Mouse (Mus musculus): ENCODE measurements around the gene Phlpp2.
"Not testable (repeated sequence)": the region's sequence is repeated elsewhere in the genome, so short reads cannot be mapped to it uniquely, and the experiment has no call there.

Gene Phlpp2

GRCm38 (mm10) chr8:109868003-109868679 lies at the start of gene Phlpp2:
Gene Phlpp2 (plus strand): TSS chr8:109868542.
- in situ Hi-C loops (cut with MboI, MseI) = no loop called here

GRCm38 (mm10) chr8:109823561-109823960 lies 44.8 kb upstream of the Phlpp2 start:
- in situ Hi-C loops (cut with MboI, MseI) = no loop called here

GRCm38 (mm10) chr8:109839822-109840221 lies 28.5 kb upstream of the Phlpp2 start:
- in situ Hi-C loops (cut with MboI, MseI) = no loop called here

GRCm38 (mm10) chr8:109842468-109842867 lies 25.9 kb upstream of the Phlpp2 start:
- in situ Hi-C loops (cut with MboI, MseI) = no loop called here

- in situ Hi-C loops (cut with MboI, MseI) = no loop called here
Measured at GRCm38 (mm10) chr8:109847866-109848265, 20.5 kb upstream of the Phlpp2 start.

GRCm38 (mm10) chr8:109848981-109849380 lies 19.4 kb upstream of the Phlpp2 start:
- in situ Hi-C loops (cut with MboI, MseI) = no loop called here

DNA sequence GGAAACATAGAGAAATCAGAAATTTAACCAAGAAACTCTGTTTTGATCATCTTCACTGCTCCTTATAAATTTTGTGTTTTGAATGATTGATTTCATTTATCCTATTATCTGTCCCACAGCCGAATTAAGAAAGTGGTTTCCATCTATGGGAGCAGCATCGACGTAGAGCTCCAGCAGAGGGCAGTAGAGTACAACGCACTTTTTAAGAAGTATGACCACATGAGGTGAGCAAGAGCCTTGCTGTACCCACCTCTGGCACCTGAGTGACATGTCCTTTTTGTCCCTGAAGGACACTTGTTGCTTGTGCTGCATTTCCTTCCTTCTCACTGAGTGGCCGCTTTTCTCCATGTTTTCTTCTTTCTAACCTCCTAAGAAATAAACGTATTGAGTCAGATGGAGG lies 14.9 kb upstream of the Phlpp2 start:
- in situ Hi-C loops (cut with MboI, MseI) = no loop called here

GRCm38 (mm10) chr8:109854522-109854921 lies 13.8 kb upstream of the Phlpp2 start:
- in situ Hi-C loops (cut with MboI, MseI) = no loop called here

GRCm38 (mm10) chr8:109855451-109855850 lies 12.9 kb upstream of the Phlpp2 start:
- in situ Hi-C loops (cut with MboI, MseI) = no loop called here

- in situ Hi-C loops (cut with MboI, MseI) = no loop called here
Measured at GRCm38 (mm10) chr8:109863398-109863797, 4.9 kb upstream of the Phlpp2 start.

GRCm38 (mm10) chr8:109864798-109865197 lies 3.5 kb upstream of the Phlpp2 start:
- in situ Hi-C loops (cut with MboI, MseI) = no loop called here

DNA sequence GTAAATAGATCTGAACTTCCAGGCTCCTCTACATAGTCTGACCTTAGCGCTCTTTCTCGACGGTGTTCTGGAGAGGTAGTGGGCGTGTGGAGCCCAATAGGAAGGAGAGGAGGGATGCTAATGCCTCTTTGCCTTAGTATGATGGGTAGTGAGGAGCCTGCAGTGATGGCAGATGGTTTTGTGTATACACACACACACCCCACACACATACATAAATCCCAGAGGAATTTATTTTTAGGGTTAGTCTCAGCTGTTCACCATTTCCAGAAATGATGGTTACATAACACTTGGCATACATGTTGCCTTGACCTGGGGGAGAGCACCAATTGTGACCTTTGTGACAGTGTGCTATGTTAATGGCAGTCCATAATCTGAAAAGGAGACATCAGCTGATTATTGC lies 2.8 kb upstream of the Phlpp2 start:
- in situ Hi-C loops (cut with MboI, MseI) = no loop called here

DNA sequence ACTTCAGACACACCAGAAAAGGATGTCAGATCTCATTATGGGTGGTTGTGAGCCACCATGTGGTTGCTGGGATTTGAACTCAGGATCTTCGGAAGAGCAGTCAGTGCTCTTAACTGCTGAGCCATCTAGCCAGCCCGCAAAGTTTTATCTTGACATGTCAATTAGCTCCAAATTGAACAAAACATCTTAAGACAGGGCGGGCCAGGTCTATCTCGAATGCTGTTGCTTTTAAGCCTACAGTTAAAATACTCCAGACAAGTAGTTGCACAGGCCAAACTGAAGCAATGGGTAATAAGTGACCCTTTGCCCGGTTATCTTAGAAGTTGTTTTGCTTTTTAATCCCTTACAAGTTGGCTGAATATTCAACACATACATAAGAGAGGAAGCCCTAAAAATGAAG lies 1.7 kb upstream of the Phlpp2 start:
- in situ Hi-C loops (cut with MboI, MseI) = no loop called here

GRCm38 (mm10) chr8:109868680-109869361 lies 479 bp downstream of the Phlpp2 start:
- in situ Hi-C loops (cut with MboI, MseI) = no loop called here

DNA sequence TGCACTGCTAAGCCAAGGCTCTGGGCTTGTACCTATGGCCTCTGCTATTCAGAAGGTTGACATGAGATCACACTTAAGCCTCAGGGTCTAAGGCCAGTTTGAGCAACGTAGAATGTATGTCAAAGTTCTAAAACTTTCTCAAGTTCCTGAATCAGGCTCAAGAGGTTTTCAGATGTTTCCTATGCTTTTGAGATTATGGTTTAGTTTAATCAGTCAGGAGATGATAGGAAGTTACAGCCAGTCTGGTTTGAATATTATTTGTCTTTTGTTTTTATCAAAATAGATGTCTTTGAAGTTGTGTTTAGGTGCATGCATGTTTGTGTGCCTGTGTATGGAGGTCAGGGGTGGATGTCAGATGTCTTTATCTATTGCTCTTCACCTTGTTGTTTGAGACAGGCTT lies 2.7 kb downstream of the Phlpp2 start:
- in situ Hi-C loops (cut with MboI, MseI) = no loop called here

- in situ Hi-C loops (cut with MboI, MseI) = not testable (repeated sequence)
Measured at GRCm38 (mm10) chr8:109873800-109874199, 5.5 kb downstream of the Phlpp2 start.

DNA sequence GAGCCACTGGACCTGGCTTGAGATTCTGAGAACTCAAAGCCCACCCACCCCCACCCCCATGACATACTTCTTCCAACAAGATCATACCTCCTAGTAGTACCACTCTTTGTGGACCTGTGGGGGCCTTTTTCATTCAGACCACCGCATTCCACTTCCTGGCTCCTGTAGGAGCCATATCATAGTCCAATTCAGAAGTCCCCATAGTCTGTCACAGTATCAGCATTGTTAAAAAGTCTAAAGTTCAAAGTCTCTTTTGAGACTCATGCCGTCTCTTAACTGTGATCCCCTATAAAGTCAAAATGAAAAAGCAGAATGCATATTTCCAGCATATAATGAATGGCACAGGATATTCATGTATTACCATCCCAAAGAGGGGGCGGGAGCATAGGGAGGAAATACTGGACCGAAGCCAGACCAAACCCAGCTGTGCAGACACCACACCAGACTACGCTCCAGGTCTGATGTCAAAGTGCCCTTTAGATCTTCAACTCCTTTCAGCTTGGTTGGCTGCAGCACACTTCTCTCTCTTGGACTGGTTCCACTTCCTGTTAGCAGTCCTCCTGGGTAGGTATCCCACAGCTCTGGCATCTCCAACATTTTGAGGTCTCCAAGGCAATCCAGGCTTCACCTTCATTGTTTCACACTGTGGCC lies 11.8 kb downstream of the Phlpp2 start:
- in situ Hi-C loops (cut with MboI, MseI) = no loop called here

DNA sequence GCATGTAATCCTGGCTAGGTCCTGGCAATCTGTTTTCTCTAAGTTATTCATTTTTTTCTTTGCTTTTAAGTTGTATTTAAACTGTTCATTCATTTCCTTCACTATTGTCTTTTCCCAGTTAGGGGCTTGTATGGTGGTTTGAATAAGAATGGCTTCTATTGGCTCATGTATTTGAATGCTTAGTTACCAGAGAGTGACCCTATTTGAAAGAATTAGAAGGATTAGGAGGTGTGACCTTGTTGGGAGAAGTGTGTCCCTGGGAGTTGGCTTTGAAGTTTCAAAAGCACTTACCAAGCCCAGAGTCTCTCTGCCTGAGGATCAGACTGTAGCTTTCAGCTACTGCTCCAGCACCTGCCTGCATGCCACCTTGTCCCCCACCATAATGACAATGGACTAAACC lies 17.0 kb downstream of the Phlpp2 start:
- in situ Hi-C loops (cut with MboI, MseI) = no loop called here

GRCm38 (mm10) chr8:109889211-109889610 lies 20.9 kb downstream of the Phlpp2 start:
- in situ Hi-C loops (cut with MboI, MseI) = no loop called here

DNA sequence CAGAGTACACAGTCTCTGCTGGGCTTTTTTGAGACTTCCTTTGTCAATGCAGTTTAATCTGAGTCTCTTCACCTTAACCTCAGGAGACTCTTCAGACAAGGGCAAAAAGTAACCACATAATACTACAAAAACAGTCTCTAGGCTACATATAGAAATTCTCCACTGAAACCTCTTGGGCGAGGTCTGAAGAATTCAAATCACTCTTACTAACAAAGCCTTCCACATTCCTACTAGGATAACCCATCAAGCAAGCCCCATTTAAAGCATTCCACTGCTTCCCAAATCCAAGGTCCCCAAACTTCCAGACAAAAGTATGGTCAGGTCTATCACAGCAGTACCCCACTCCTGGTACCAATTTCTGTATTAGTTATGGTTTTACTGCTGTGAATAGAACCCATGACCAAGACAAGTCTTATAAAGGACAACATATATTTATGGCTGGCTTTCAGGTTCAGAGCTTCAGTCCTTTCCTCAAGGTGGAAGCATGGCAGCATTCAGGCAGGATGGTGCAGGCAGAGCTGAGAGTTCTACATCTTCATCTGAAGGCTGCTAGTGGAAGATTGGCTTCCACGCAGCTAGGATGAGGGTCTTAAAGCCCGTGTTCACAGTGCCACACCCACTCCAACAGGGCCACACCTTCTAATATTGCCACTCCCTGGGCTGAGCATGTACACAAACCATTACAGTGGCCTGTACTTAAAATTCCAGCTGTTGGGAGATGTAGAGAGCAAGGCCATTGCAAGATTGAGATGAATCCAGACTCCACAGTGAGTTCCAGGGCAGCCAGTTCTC lies 22.6 kb downstream of the Phlpp2 start:
- in situ Hi-C loops (cut with MboI, MseI) = no loop called here

GRCm38 (mm10) chr8:109894636-109895035 lies 26.3 kb downstream of the Phlpp2 start:
- in situ Hi-C loops (cut with MboI, MseI) = no loop called here

GRCm38 (mm10) chr8:109895355-109895754 lies 27.0 kb downstream of the Phlpp2 start:
- in situ Hi-C loops (cut with MboI, MseI) = no loop called here

All from T-helper 17 cell (primary cell).